Mouse (Mus musculus) cerebellum, postnatal 10 days (tissue): ENCODE measurements at regions not wholly inside any gene's neighbourhood (a gene's known extent, or its start where the extent isn't known, plus 50 kb on each side); places are given as distances from the start of the nearest gene placed in this dataset.
"Not testable (repeated sequence)": the region's sequence is repeated elsewhere in the genome, so short reads cannot be mapped to it uniquely, and the experiment has no call there.

Experiments
- DNase-seq, 2 experiments: peaks; one replicate each; pipeline ENCODE4 v3.0.0; 2021; ENCODE audit warnings: mixed read lengths in 2 of 2

GRCm38 (mm10) chr17:31732176-31732880 lies 54.7 kb downstream of the Cryaa start:
- no peak for DNase-seq

GRCm38 (mm10) chr17:31734521-31734920 lies 56.9 kb downstream of the Cryaa start:
- no peak for DNase-seq

GRCm38 (mm10) chr17:31736716-31737115 lies 59.1 kb downstream of the Cryaa start:
- no peak for DNase-seq

GRCm38 (mm10) chr17:31738249-31738648 lies 60.6 kb downstream of the Cryaa start:
- no peak for DNase-seq

GRCm38 (mm10) chr17:31739586-31739985 lies 62.0 kb downstream of the Cryaa start:
- DNase-seq, result no peak

GRCm38 (mm10) chr17:31740059-31740458 lies 62.5 kb downstream of the Cryaa start:
- no peak for DNase-seq

GRCm38 (mm10) chr17:31743656-31744055 lies 66.0 kb downstream of the Cryaa start:
- no peak for DNase-seq

DNA sequence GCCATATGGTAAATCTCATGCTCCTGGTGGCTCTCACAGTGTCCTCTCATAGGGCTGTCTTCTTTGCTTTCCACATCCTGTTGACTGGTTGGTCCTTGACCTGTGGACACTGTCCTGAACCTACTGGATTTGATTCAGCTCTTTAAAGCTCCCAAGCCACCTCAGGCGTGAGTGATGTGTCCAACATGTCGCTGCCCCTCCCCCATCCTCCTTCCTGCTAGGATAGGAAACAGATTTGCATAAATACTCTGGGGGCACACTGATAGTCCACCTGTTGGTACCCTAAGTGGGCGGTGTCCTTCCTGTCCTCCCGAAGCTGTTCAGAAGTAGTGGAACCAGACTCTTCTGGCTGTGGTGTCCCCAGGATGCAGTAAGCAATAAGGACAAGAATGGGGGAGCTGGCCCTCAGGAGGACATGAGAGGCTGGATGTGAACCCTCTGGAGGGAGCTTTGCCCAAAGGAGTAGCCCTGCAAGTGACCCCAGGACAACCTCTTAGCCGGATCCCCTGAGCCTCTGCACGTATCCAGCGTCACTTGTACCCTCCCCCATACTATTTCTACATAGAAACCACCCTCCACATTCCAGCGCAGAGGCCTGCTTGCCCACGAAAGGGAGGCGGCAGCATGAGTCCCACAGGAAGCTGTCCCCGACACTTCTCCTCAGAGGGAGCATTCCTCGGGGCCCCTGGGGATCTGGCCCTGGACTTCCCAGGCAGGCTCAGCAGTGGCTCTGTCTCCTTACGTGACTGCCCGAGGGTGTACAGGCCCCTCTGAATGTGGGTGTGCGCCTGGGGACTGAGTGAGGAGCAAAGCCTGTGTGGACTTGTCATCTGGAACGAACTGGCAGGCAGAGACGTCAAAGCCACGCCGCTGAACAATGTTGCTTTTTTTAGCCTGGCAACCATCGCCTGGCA lies 68.8 kb downstream of the Cryaa start:
- DNase-seq, result peak in 1 of 2 experiments; percentile 22

- peak in 1 of 2 experiments; percentile 2 for DNase-seq
Measured at GRCm38 (mm10) chr17:31747563-31747962, 70.0 kb downstream of the Cryaa start.

DNA sequence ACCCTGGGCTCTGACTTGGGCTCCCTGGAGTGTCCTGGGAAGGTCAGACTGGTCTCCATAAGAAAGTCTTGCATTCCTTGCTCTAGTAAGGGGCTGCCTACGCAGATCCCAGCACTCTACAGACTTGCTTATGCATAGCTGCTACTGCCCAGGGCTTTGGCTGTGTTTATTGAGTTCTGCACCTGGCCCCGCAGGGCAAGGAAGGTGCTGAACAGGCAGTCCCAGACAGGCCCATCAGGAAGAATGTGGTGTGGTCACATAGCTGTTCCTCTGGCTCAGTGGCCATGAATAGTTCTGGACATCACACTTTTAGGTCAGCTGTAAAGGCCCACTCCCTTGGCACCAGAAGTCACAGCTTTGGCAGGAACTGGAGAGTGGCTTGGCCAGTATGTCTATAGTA lies 70.6 kb downstream of the Cryaa start:
- peak in 1 of 2 experiments; percentile 3 for DNase-seq

DNA sequence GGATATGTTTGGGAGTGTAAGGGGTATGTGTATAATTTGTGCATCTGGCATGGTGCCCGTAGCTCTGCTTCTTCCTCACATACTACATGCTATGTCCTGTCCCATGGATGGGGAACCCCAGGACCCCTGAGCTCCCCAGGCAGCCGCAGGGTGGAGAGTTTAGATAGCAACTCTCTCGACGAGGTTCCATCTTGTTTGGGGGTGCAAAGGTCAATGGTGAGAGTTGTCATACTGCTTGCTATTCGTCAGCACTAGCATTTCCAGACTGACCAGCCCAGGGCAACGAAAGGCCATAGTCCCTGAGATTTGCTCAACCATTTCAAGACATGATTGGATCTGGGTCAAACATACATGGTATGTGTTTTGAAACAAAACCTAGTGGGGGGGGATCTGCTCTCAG lies 71.4 kb downstream of the Cryaa start:
- peak in 1 of 2 experiments; percentile 6 for DNase-seq

- no peak for DNase-seq
Measured at GRCm38 (mm10) chr17:31751262-31751661, 73.7 kb downstream of the Cryaa start.

DNA sequence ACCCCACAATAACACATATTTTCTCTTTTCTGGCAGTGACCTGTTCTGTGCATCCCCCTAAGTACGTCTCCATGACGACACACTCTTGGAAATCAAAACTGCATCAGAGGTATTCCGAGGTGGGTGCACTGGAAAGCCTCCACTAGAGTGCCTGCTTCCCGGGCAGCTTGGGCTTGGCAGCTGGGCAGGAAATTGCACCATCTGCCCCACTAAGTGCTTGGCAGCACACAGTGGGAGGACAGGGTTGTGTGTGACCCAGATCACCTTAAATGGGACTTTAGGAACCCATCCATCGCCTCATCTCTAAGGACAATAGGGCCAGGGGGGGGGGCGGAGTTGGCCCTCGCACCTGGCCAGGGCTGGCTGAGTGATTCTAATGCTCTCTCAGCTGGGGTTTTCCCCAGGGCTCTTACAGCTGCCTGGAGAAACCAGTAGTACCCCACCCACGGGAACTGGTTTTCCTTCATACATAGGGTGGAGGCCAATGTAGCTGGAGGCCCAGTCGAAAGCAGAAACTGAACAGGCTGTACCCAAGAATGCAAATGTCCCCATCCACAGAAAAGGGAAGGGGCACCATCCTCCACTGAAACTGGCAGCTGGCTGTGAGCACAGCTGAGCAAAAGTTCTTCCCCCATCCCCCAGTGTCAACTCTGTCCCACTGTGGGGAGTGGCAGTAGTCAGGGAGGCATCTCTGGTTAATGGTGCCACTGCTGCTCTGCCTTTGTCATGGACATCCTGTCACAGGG lies 75.7 kb downstream of the Cryaa start:
- no peak for DNase-seq

- no peak for DNase-seq
Measured at GRCm38 (mm10) chr17:31753859-31754229, 76.2 kb downstream of the Cryaa start.

- no peak for DNase-seq
Measured at GRCm38 (mm10) chr17:31760465-31760864, 82.9 kb downstream of the Cryaa start.

- DNase-seq, result no peak
Measured at GRCm38 (mm10) chr17:31763078-31763477, 85.5 kb downstream of the Cryaa start.

DNA sequence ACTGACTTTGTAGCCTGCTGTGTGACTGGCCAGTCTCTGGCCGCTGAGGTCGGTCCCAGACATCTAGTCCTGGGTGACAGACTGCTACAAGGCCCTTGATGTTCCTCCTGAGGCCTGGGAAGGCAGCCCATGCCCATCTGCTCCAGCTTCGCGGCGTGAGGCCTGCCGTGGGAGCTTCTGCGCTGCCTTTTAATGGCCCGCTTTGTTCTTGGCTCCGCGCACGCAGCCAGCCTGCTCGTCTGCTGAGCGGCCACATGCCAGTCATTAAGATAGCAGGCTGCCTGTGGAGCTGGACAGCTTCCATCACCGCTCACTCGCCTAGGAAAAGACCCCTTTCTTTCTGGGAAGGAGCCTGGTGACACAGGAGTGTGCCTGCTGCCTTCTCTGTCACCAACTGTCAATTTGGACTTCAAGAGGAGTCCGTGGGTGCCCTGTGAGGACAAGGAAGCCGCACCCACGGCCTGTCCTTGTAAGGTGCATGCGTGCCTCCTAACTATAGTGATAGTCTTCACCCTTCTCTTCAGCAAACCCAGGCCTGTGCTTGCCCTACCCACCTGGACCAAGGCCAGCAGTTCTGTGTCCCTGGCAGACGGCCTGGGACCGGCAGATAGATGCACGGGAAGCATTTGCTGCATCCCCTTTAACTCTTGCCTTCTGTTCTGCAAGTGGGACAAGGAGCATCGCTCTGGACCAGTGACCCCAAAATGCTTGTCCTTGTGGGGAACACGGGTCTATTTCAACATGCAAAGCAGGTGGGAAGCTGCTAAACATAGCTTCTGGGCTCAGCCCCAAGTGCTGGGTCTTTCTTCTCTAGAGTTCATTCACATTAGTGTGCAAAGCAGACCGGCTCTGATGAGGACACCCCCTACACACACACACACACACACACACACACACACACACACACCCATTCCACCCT lies 88.6 kb downstream of the Sik1 start:
- peak; percentile 98 to 99 for DNase-seq

- no peak for DNase-seq
Measured at GRCm38 (mm10) chr17:31772201-31772820, 83.3 kb downstream of the Sik1 start.

DNA sequence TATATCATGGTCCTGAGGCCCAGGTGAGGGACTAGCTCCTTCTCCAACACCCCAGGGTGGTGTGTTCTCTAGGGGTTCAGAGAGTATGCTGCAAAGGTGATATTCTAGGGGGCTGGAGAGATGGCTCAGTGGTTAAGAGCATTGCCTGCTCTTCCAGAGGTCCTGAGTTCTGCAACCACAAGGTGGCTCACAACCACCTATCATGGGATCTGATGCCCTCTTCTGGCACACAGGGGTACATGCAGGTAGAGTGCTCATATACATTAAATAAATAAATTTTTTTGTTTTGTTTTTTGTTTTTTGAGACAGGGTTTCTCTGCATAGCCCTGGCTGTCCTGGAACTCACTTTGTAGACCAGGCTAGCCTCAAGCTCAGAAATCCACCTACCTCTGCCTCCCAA lies 81.7 kb downstream of the Sik1 start:
- not testable (repeated sequence) for DNase-seq

- no peak for DNase-seq
Measured at GRCm38 (mm10) chr17:31775037-31775436, 80.6 kb downstream of the Sik1 start.

- no peak for DNase-seq
Measured at GRCm38 (mm10) chr17:31775966-31776365, 79.6 kb downstream of the Sik1 start.
